Mouse (Mus musculus): ENCODE data around the gene Phlpp1. TPM values are rescaled to one million over a fixed set of nuclear protein-coding genes. Genes with fewer than 3 reads are reported as not detected.

The Phlpp1 gene
- polyA plus RNA-seq, 1 experiment from 2014 or later: 8.2 TPM

GRCm38 (mm10) chr1:106380465-106380864 is 208.9 kb downstream of the Phlpp1 start:
- 10% methylated on average over 1 of the region's 1 CpGs for WGBS
- Histone ChIP-seq H3K9ac (replicated peaks) (no peak overlapping the region), H3K4me3 (replicated peaks) (no peak overlapping the region), H3K4me1 (replicated peaks) (peaks cover 11% of the 10 kb centered on the region), H3K27ac (no peak overlapping the region), H3K9me3 (no peaks in the 10 kb centered on the region), H3K27me3 (no peaks in the 10 kb centered on the region), H3K36me3 (no peaks in the 10 kb centered on the region), H3K4me2 (replicated peaks) (no peak overlapping the region)
- peak; percentile 74 for ATAC-seq

GRCm38 (mm10) chr1:106386542-106386941 is 215.0 kb downstream of the Phlpp1 start:
- Histone ChIP-seq H3K4me2 (replicated peaks) (no peak overlapping the region), H3K9me3 (no peaks in the 10 kb centered on the region), H3K27ac (no peak overlapping the region), H3K36me3 (peaks cover 18% of the 10 kb centered on the region; the same call in 1 of the 2 replicates), H3K9ac (replicated peaks) (no peak overlapping the region), H3K4me3 (replicated peaks) (no peak overlapping the region), H3K4me1 (replicated peaks) (no peaks in the 10 kb centered on the region), H3K27me3 (no peaks in the 10 kb centered on the region)
- whole genome bisulfite sequencing: 83% methylated on average over 5 of the region's 5 CpGs
- ATAC-seq: no peak

- H3K4me2 ChIP-seq (replicated peaks): no peak overlapping the region
Measured at GRCm38 (mm10) chr1:106387264-106387663, 215.7 kb downstream of the Phlpp1 start.

GRCm38 (mm10) chr1:106389673-106390072 is 218.1 kb downstream of the Phlpp1 start:
- Histone ChIP-seq H3K4me2 (replicated peaks) (no peak overlapping the region), H3K9me3 (no peaks in the 10 kb centered on the region), H3K4me1 (replicated peaks) (no peaks in the 10 kb centered on the region), H3K27me3 (no peaks in the 10 kb centered on the region), H3K4me3 (replicated peaks) (no peak overlapping the region), H3K9ac (replicated peaks) (no peak overlapping the region), H3K27ac (no peak overlapping the region), H3K36me3 (peaks cover 39% of the 10 kb centered on the region)
- peak; percentile 78 for ATAC-seq
- 15% methylated on average over 5 of the region's 5 CpGs for WGBS

More at GRCm38 (mm10) chr1:106387264-106387663, 215.7 kb downstream of the Phlpp1 start:
- Histone ChIP-seq H3K27me3 (no peaks in the 10 kb centered on the region), H3K4me3 (replicated peaks) (no peak overlapping the region), H3K4me1 (replicated peaks) (no peaks in the 10 kb centered on the region), H3K9ac (replicated peaks) (no peak overlapping the region), H3K36me3 (peaks cover 24% of the 10 kb centered on the region), H3K27ac (no peak overlapping the region), H3K9me3 (no peaks in the 10 kb centered on the region)
- WGBS: 93% methylated on average over 4 of the region's 4 CpGs
- ATAC-seq: no peak

GRCm38 (mm10) chr1:106393072-106393471 is 221.5 kb downstream of the Phlpp1 start:
- no peak for ATAC-seq
- H3K9ac ChIP-seq (replicated peaks): no peak overlapping the region
- no peak overlapping the region for H3K4me3 ChIP-seq (replicated peaks)
- H3K36me3 ChIP-seq: peaks cover 33% of the 10 kb centered on the region
- no peak overlapping the region for H3K4me2 ChIP-seq (replicated peaks)
- 97% methylated on average over 6 of the region's 6 CpGs for WGBS
- no peak overlapping the region for H3K27ac ChIP-seq
- H3K9me3 ChIP-seq: no peaks in the 10 kb centered on the region
- H3K4me1 ChIP-seq (replicated peaks): no peaks in the 10 kb centered on the region
- H3K27me3 ChIP-seq: no peaks in the 10 kb centered on the region

GRCm38 (mm10) chr1:106394678-106395077 is 223.1 kb downstream of the Phlpp1 start:
- no peak for ATAC-seq
- WGBS: 89% methylated on average over 2 of the region's 2 CpGs

GRCm38 (mm10) chr1:106395476-106395875 is 223.9 kb downstream of the Phlpp1 start:
- Histone ChIP-seq H3K27ac (no peak overlapping the region), H3K36me3 (peaks cover 33% of the 10 kb centered on the region), H3K4me1 (replicated peaks) (no peaks in the 10 kb centered on the region), H3K4me2 (replicated peaks) (no peak overlapping the region), H3K27me3 (no peaks in the 10 kb centered on the region), H3K4me3 (replicated peaks) (no peak overlapping the region), H3K9me3 (no peaks in the 10 kb centered on the region), H3K9ac (replicated peaks) (no peak overlapping the region)
- WGBS: 6% methylated on average over 2 of the region's 2 CpGs
- peak; percentile 90 for ATAC-seq

More at GRCm38 (mm10) chr1:106394678-106395077, 223.1 kb downstream of the Phlpp1 start:
- no peaks in the 10 kb centered on the region for H3K9me3 ChIP-seq
- no peaks in the 10 kb centered on the region for H3K27me3 ChIP-seq
- H3K4me2 ChIP-seq (replicated peaks): no peak overlapping the region
- no peaks in the 10 kb centered on the region for H3K4me1 ChIP-seq (replicated peaks)
- peaks cover 33% of the 10 kb centered on the region for H3K36me3 ChIP-seq
- H3K4me3 ChIP-seq (replicated peaks): no peak overlapping the region
- H3K9ac ChIP-seq (replicated peaks): no peak overlapping the region
- no peak overlapping the region; the same call in 1 of the 2 replicates for H3K27ac ChIP-seq

GRCm38 (mm10) chr1:106400900-106401634 is 229.5 kb downstream of the Phlpp1 start:
- Histone ChIP-seq H3K9me3 (no peaks in the 10 kb centered on the region), H3K27ac (no peak overlapping the region), H3K36me3 (no peaks in the 10 kb centered on the region), H3K4me1 (replicated peaks) (no peaks in the 10 kb centered on the region), H3K4me3 (replicated peaks) (no peak overlapping the region), H3K4me2 (replicated peaks) (no peak overlapping the region), H3K9ac (replicated peaks) (no peak overlapping the region), H3K27me3 (no peaks in the 10 kb centered on the region)
- WGBS: 82% methylated on average over 11 of the region's 11 CpGs
- no peak for ATAC-seq

GRCm38 (mm10) chr1:106403011-106403501 is 231.5 kb downstream of the Phlpp1 start:
- ATAC-seq: no peak
- WGBS: 49% methylated on average over 6 of the region's 6 CpGs
- Histone ChIP-seq H3K36me3 (no peaks in the 10 kb centered on the region), H3K27me3 (no peaks in the 10 kb centered on the region), H3K4me1 (replicated peaks) (no peaks in the 10 kb centered on the region), H3K4me2 (replicated peaks) (no peak overlapping the region), H3K4me3 (replicated peaks) (no peak overlapping the region), H3K9me3 (no peaks in the 10 kb centered on the region), H3K27ac (no peak overlapping the region), H3K9ac (replicated peaks) (no peak overlapping the region)

- H3K4me1 ChIP-seq (replicated peaks): no peaks in the 10 kb centered on the region
- no peaks in the 10 kb centered on the region for H3K9me3 ChIP-seq
- no peak overlapping the region for H3K4me2 ChIP-seq (replicated peaks)
- WGBS: 79% methylated on average over 1 of the region's 1 CpGs
- no peak for ATAC-seq
- no peaks in the 10 kb centered on the region for H3K36me3 ChIP-seq
- H3K9ac ChIP-seq (replicated peaks): no peak overlapping the region
- H3K4me3 ChIP-seq (replicated peaks): no peak overlapping the region
- H3K27me3 ChIP-seq: no peaks in the 10 kb centered on the region
- no peak overlapping the region for H3K27ac ChIP-seq
Measured at GRCm38 (mm10) chr1:106406852-106407251, 235.3 kb downstream of the Phlpp1 start.

- ATAC-seq: no peak
- Histone ChIP-seq H3K27ac (no peak overlapping the region), H3K4me1 (replicated peaks) (no peaks in the 10 kb centered on the region), H3K9me3 (no peaks in the 10 kb centered on the region), H3K4me2 (replicated peaks) (no peak overlapping the region), H3K9ac (replicated peaks) (no peak overlapping the region), H3K36me3 (no peaks in the 10 kb centered on the region), H3K27me3 (no peaks in the 10 kb centered on the region), H3K4me3 (replicated peaks) (no peak overlapping the region)
- WGBS: 82% methylated on average over 7 of the region's 7 CpGs
Measured at GRCm38 (mm10) chr1:106407963-106408440, 236.4 kb downstream of the Phlpp1 start.

GRCm38 (mm10) chr1:106410858-106411257 is 239.3 kb downstream of the Phlpp1 start:
- H3K9ac ChIP-seq (replicated peaks): no peak overlapping the region
- H3K27ac ChIP-seq: no peak overlapping the region
- H3K4me3 ChIP-seq (replicated peaks): no peak overlapping the region
- H3K36me3 ChIP-seq: no peaks in the 10 kb centered on the region
- H3K9me3 ChIP-seq: no peaks in the 10 kb centered on the region
- H3K27me3 ChIP-seq: no peaks in the 10 kb centered on the region
- H3K4me1 ChIP-seq (replicated peaks): no peaks in the 10 kb centered on the region
- no peak overlapping the region for H3K4me2 ChIP-seq (replicated peaks)
- WGBS: 82% methylated on average over 2 of the region's 2 CpGs
- ATAC-seq: no peak

Measured in midbrain, embryonic 13.5 days (tissue).